Mouse (Mus musculus) lung, adult 2 months (tissue): ENCODE measurements around the gene Olfml2b.

Experiments
- CTCF ChIP-seq: fragments of 200-500 bp; IDR thresholded peaks from 2 replicates; pipeline ENCODE4 v1.5.1; 2011; ENCODE audit warnings: mild to moderate bottlenecking, low read length, control low read depth; ENCODE audit not compliant: insufficient read depth
- POLR2A ChIP-seq: fragments of 200-500 bp; IDR thresholded peaks from 2 replicates; pipeline ENCODE4 v1.6.1; 2011; ENCODE audit warnings: low read depth, mild to moderate bottlenecking, control low read depth, low read length, borderline replicate concordance; ENCODE audit errors: extremely low read depth

- TF ChIP-seq CTCF (no peak), POLR2A (no peak)
Measured at GRCm38 (mm10) chr1:170718133-170718810, 73.9 kb downstream of the Olfml2b start.
